Mouse (Mus musculus): ENCODE results near the gene Stxbp1.

Stxbp1 gene

DNA sequence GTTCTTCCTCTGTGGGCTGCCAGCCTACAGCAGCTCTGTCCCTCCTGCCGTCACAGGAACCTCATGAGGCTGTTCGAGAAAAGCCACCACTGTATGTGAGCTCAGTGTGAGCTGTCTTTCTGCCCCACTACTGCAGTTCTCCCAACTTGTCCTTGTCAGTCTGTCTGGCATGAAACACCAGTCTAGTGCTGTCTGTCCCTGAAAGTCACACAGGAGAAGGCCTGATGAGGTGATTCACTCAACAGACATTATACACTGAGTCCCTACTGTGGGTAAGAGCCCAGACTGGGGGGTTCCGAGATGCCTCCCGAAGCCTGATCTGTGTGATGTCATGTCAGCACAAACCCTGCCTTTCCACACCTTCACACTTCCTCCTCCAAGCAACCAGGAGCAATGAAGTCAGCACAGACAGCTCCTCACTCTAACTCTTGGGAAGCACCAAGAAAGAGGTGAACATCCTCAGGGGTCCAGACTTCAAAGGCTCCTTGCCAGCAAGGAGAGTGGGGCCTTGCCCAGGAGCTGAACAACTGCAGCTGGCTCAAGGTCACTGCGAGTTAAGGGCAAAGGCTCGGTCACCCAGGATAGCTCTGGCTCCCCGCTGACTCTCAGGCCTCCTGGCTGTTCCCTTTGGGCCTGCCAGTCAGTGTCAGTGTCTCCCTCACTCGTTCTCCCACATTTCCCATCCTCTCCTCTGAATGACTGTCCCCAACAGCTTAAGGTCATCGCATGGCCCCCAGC, 8.7 kb downstream of the Stxbp1 start:
- DNase-seq (ENCODE audit: low spot score): no peak

DNA sequence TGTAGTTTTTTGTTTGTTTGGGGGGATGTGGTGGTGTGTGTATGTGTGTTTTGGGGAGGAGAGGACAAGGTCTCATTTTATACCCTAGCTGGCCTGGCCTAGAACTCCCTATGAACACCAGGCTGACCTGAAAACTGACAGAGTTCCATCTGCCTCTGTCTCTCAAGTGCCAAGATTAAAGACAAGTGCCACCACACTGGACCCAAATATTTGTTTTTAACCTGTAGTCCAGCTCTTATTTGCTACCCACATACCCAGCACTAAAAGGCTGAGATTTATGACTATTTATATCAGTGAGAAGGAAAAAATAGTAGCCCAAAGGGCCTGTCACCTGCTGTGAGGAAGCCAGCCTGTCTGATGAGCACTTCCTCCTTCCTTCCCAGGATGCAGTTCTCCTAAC, 11.5 kb downstream of the Stxbp1 start:
- no peak for DNase-seq (ENCODE audit: low spot score)

GRCm38 (mm10) chr2:32834496-32834895, 12.5 kb downstream of the Stxbp1 start:
- DNase-seq (ENCODE audit: low spot score): no peak

DNA sequence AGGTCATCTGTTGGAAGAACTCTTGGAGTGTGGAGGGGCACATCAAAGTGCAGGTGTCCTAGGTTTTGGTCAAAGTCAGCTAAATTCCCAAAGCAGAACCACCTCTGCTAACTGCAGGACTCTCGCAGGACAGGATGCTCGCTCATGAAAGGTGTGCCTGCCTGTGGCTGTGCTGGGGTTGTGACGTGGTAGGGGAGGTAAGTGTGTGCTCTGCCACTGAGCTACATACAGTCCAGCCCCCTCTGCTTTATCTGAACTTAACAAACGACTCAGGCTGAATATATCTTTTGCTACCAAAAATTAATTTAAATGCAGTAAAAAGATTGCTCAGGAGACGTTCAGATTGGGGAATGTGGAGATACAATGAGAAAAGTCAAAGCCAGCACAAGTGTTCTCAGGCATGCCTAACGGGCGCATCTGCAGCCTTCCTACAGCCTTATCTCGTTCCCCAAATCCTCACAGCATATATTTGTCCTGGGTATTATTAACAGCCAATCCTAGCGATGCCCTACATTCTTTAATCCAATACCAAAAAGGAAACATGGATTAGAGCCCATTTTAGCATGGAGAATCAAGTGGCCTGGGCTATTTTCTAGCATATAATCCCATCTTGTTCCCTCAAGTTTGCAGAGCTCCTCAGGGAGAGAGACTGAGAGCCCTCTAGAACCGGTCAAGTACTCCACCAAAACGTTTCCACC, 17.9 kb downstream of the Stxbp1 start:
- DNase-seq (ENCODE audit: low spot score): no peak

- DNase-seq (ENCODE audit: low spot score): no peak
Measured at GRCm38 (mm10) chr2:32825796-32826195, 21.2 kb downstream of the Stxbp1 start.

GRCm38 (mm10) chr2:32824778-32825177, 22.3 kb downstream of the Stxbp1 start:
- DNase-seq (ENCODE audit: low spot score): no peak

- no peak for DNase-seq (ENCODE audit: low spot score)
Measured at GRCm38 (mm10) chr2:32824181-32824580, 22.9 kb downstream of the Stxbp1 start.

DNA sequence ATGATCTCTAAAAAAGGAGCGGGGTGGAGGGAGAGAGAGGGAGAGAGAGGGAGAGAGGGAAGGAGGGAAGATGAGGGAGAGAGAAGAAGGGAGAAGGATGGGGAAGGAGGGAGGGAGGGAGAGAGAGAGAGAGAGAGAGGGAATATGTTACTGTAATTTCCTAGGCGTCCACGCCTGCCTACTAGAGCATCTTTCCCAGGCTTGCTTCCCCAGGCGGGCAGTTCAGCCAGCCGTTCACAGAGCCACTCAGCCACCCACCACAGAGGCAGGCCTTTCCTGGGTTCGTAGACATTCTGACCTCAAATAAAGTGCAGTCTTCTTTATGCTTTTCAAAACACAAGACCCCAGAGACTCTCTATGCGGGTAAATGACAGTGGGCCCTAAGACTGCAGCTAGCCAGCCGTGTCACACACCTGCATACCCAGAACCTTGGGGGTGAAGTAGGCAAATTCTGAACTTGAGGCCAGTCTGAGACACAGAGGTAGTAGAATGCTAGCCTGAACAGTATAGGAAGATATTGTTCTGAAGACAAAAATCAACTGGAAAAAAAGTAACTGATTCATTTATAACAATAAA, 23.4 kb downstream of the Stxbp1 start:
- no peak for DNase-seq (ENCODE audit: low spot score)

- no peak for DNase-seq (ENCODE audit: low spot score)
Measured at GRCm38 (mm10) chr2:32823153-32823552, 23.9 kb downstream of the Stxbp1 start.

DNA sequence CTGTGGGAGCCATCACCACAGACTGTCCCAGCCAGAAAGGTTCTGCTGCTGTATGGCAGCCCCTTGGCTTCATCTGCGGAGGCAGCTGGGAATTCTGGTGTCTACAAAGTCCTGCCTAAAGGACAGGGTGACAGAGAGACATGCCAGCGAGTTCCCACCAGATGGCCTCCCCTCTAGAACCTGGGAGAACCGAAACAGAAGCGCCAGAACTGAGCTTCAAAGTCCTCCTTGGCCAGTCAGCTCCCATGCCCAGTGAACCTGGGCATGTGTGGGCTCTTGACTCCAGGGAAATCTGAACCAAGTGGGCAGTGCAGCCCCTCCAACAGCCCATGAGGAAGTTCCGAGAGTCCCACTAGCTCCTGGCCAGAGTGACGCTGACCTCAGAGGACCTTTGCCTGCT, 24.4 kb downstream of the Stxbp1 start:
- no peak for DNase-seq (ENCODE audit: low spot score)

DNA sequence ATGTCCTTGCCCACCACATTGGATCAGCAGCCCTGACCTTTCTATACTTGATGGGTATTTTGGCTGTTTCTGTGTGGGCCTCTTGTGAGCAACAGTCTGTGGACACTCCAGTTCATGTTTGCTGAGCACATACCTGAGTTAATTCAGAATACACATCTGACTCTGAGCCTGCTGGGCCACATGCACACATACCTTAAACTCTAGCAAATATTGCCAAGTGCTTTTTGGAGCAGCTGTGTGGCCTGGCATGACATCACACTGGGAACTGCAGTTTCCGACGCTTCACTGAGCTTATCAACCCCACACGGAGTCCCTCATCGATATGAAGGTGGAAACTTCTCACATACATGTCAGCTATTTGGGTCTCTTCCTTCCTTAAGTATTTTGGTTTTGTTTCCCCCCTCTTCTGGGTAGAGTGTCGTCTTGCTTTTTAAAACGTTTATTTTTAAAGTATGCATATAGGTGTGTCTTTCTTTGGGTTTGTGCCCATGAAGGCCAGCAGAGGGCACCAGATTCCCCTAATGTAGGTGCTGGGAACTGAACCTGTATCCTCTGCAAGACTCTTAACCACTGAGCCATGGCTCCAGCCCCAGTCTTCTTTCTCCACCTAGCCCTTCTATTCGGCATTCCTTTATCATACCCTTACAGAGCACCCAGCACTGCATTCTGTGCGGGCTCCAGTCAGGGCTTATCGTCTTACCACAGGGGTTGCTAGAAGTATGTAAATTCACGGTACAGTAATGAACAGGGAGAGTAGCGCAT, 25.8 kb downstream of the Stxbp1 start:
- DNase-seq (ENCODE audit: low spot score): peak; percentile 29

DNA sequence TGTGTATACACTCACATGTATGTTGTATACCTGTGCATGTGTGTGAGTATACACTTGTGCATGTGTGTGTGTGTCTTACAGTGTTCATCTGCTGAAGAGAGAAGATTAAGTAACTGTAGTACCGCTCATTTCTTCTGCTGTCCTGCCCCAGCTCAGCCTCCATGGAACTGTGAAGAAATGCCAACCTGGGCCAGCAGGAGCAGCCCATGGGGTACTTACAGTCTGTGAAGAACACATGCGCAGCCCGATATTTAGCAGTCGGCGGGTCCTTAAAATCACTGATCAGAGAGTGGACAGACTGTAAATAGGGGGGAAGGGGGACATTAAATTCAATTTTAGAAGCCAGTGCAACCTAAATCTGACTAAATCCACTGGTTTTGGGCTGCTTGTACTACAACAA, 28.8 kb downstream of the Stxbp1 start:
- no peak for DNase-seq (ENCODE audit: low spot score)

- DNase-seq (ENCODE audit: low spot score): no peak
Measured at GRCm38 (mm10) chr2:32817589-32817988, 29.5 kb downstream of the Stxbp1 start.

- DNase-seq (ENCODE audit: low spot score): no peak
Measured at GRCm38 (mm10) chr2:32816946-32817581, 30.0 kb downstream of the Stxbp1 start.

GRCm38 (mm10) chr2:32816497-32816896, 30.5 kb downstream of the Stxbp1 start:
- DNase-seq (ENCODE audit: low spot score): no peak

DNA sequence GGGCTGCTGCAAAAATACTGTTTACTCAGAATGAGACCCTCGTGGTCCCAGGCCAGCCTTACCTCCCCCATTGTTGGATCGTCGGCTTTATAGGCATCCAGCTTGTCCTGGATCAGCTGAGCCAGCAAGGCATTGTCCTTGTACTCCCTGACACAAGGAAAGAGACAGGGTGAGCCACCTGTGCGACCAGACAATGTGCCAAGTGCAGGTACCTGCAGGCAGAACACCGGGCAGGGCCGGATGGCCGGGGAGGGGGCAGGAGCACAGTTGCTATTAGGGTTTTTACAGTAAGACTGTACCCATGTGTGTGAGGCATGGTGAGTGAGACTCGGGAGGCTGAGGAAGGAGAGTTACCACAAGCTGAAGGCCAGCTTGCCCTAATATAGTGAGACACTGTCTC, 35.1 kb downstream of the Stxbp1 start:
- no peak for DNase-seq (ENCODE audit: low spot score)

DNA sequence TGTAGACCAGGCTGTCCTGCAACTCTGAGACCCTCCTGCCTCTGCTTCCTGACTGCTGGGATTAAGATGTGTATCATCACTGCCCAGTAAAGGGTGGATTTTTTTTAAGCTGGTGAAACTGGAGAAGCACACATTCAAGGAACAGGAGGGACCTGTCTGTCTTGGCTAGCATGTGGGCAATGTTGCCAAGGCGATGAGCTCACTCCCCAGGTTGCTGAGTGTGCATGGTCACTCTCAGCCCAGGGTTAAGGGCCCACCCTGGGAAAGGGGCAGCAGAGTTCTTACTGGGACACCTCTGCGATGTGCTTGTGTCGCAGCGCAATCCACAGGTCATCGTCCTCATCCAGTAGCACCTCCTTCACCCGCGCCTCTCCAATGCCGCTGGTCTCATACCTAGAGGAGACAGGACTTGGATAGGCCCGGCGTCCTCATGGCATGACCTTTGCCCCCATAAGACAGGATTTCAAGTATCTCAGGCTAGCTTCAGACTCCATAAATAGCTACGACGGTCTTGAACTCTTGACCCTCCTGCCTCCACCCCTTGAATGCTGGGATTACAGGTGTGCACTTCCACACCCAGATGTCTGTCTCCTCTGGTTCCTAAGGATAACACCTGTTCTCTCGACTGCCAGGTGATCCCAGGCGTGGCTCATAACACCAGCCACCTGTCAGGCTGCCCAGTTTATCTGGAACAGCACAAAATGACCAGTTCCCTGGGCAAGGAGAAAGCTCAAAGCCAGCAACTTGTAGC, 38.1 kb downstream of the Stxbp1 start:
- DNase-seq (ENCODE audit: low spot score): no peak

DNA sequence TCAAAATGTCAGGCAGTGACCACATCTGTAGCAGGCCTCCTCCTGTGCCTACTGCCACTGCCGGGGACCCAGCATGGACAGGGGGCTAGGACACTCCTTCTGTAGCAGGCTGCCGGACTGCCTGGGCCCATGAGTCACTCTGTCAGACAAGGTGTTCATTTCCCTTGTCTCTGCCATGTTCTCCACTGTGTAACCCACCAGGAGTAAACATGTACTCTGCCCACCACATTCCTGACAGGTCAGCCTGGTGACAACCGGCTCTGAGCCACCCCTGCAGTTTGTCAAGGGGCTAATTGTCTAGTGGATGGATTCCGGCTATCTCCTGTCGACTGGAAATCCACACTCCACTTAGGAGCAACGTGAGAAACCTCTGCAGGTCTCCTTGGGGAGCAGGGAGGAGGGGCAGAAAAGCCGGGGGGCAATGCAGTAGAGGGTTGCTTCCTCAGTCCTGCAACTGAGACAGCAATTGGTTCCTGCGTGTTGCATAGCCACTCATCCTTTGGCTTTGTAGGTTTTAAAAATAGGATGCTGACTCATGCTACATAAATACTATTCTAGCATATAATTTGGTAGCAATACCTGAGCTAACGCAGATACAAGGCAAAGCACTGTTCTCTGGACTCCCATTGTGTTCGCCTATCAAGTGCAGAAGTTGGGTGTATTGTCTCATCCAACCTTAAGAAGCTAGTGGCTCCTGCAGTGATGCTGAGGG, 48.6 kb downstream of the Stxbp1 start:
- DNase-seq (ENCODE audit: low spot score): no peak

DNA sequence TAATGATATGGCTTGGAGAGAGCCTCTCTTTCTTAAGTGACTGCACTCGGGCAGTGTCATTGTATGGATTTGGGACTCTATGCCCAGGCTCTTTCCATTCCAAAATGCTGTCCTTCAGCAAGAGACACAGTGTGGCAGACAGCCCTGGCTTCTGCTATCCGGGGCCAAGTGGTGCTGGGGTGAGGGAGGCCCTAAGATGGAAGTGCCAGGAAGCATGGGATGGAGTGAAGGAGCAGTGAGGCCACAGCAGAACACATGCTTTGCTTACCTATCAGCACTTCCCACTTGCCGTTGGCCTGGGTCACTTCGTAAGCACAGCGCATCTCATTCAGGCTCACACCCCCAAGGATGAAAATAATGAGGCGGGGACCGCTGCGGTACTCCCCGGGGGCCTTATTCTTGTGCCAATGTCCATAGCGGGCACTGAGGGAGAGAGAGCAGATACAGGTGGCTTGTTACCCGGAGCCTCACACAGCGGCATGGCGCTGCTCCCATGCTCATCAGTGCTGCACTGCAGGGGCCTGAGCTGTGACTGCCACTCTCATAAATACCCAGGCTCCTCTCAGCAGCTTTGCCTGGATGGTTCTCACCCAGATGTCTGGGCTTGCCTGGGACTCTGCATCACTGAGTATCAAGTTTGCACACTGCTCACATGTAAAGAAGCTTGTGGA, 51.2 kb downstream of the Stxbp1 start:
- no peak for DNase-seq (ENCODE audit: low spot score)

GRCm38 (mm10) chr2:32791297-32791696, 55.7 kb downstream of the Stxbp1 start:
- DNase-seq (ENCODE audit: low spot score): no peak

Data from spleen, adult 12 weeks (tissue).